In the genomic region with DNA sequence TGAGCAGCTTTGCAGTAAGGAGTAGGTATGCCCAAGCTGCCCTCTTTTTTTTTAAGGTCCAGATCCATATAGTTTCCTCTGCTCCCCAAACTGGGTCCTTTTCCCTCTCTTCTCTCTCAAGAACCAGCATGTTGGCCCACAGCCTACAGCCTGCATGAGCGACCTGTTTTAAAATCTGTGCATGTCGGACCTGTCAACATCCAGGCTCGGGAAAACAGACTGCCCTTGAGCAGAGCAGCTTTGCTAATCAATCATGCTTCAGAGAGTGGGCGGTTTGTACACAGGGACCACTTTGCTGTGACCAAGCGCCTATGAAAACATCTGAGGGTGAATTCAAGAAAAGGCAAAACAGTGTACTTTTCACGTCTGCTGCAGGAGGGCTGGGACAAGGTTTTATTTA, we compare ENCODE assay signal across 8 mouse cellular contexts.
A peak's percentile ranks its signal among the peaks of the same experiment; 100 is the strongest.
DNase-seq lines count a peak whose midpoint lies in the region; ATAC-seq and TF ChIP-seq lines count a peak whose summit lies in the region.

No protein-coding gene starts in this region.

- H3K9ac ChIP-seq in hindbrain, embryonic 16.5 days (ENCODE audit: low read depth, low read length) = no peak overlapping the region
- no peak overlapping the region for H3K9ac ChIP-seq in stomach, postnatal 0 days (ENCODE audit: low read length)

- no peaks in the 10 kb centered on the region for H3K9me3 ChIP-seq in hindbrain, embryonic 16.5 days (ENCODE audit: control insufficient read depth, low read length)
- no peaks in the 10 kb centered on the region for H3K9me3 ChIP-seq in stomach, postnatal 0 days (ENCODE audit: control insufficient read depth, low read length)

- H3K36me3 ChIP-seq in hindbrain, embryonic 16.5 days (ENCODE audit: control insufficient read depth, insufficient read depth, low read length) = no peaks in the 10 kb centered on the region
- H3K36me3 ChIP-seq in stomach, postnatal 0 days (ENCODE audit: control insufficient read depth, insufficient read depth, low read length) = no peaks in the 10 kb centered on the region

- 0 out of 2 replicates have a peak overlapping the region, but pooled peaks have one; percentile 1 for H3K4me2 ChIP-seq in hindbrain, embryonic 16.5 days (ENCODE audit: low read length)
- H3K4me2 ChIP-seq in stomach, postnatal 0 days (replicated peaks; ENCODE audit: low read depth) = no peak overlapping the region

- peak overlapping the region; percentile 57; the same call in 1 of the 2 replicates for H3K27ac ChIP-seq in hindbrain, embryonic 16.5 days (ENCODE audit: low read depth, low read length)
- H3K27ac ChIP-seq in stomach, postnatal 0 days (replicated peaks) = 0 out of 2 replicates have a peak overlapping the region, but pooled peaks have one; percentile 13

- TF ChIP-seq CTCF in stomach, postnatal 0 days (IDR thresholded peaks at IDR 0.05; ENCODE audit: low read depth) = no peak

- H3K27me3 ChIP-seq in hindbrain, embryonic 16.5 days (replicated peaks; ENCODE audit: control insufficient read depth, insufficient read depth, low read length) = no peaks in the 10 kb centered on the region
- no peaks in the 10 kb centered on the region for H3K27me3 ChIP-seq in stomach, postnatal 0 days (ENCODE audit: control insufficient read depth, insufficient read depth, low read length)

- no peak for TF ChIP-seq EP300 in stomach, postnatal 0 days (optimal IDR thresholded peaks at IDR 0.05)

- ATAC-seq in hindbrain, embryonic 16.5 days = peak; percentile 94
- ATAC-seq in stomach, postnatal 0 days (ENCODE audit: low FRiP score, low TSS enrichment) = no peak
- no peak for ATAC-seq in erythroblast, adult 5-6 weeks (replicated peaks; ENCODE audit: low FRiP score, poor library complexity, severe bottlenecking)

- no peak overlapping the region for H3K4me3 ChIP-seq in hindbrain, embryonic 16.5 days (ENCODE audit: low read length)
- no peak overlapping the region for H3K4me3 ChIP-seq in stomach, postnatal 0 days (ENCODE audit: low read depth, low read length)

- peak; percentile 18 for DNase-seq in layer of hippocampus, adult 11-12 months (ENCODE audit: low spot score)
- no peak for DNase-seq in layer of hippocampus, postnatal 36 days
- DNase-seq in adrenal gland, postnatal 14 days = peak; percentile 49
- DNase-seq in cerebellum, postnatal 14 days = peak; percentile 66 to 76
- no peak for DNase-seq in stomach, postnatal 0 days (ENCODE audit: low spot score)
- DNase-seq in B cell, adult 2 months = no peak

- H3K4me1 ChIP-seq in hindbrain, embryonic 16.5 days (ENCODE audit: control insufficient read depth, insufficient read depth, low read depth, low read length) = peaks cover 10% of the 10 kb centered on the region
- peaks cover 6% of the 10 kb centered on the region; the same call in 1 of the 2 replicates for H3K4me1 ChIP-seq in stomach, postnatal 0 days (replicated peaks; ENCODE audit: control insufficient read depth, insufficient read depth)

- 14% methylated on average over 6 of the region's 6 CpGs for WGBS in hindbrain, embryonic 16.5 days
- WGBS in stomach, postnatal 0 days = 19% methylated on average over 6 of the region's 6 CpGs

Comparison
In these comparisons a context has a peak if more than half of its experiments do, and no peak if none do; other contexts are left out.
1. DNase-seq: peak in layer of hippocampus, adult 11-12 months (single experiment), adrenal gland, postnatal 14 days (single experiment) and cerebellum, postnatal 14 days (2 of 2); none in layer of hippocampus, postnatal 36 days (0 of 2), stomach, postnatal 0 days (single experiment) and B cell, adult 2 months (0 of 2).